Mouse (Mus musculus): Measurements from ENCODE around the gene Dok7.

The Dok7 gene

DNA sequence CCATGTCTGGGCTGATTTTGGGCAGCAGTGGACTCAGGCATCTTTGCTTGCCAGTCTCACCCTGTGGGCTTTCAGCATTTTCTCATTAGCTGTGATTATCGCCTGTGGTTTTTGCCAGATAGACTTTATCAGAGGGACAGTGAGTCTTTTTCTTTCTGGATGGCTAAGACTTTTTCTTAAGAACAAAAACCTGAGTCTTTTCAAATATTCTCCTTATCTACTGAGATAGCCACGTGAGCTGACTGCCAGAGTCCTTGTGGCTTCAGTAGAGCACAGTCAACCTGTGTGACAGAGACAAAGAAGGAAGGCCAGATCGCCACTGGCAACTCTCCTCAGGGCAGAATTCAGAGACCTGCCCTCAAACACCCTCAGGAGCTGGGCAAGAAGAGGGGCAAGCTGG is 61.1 kb downstream of the Dok7 start:
- DNase-seq (ENCODE audit: low spot score), result no peak

GRCm38 (mm10) chr5:35118418-35118817 is 61.9 kb downstream of the Dok7 start:
- DNase-seq (ENCODE audit: low spot score), result peak; percentile 27

DNA sequence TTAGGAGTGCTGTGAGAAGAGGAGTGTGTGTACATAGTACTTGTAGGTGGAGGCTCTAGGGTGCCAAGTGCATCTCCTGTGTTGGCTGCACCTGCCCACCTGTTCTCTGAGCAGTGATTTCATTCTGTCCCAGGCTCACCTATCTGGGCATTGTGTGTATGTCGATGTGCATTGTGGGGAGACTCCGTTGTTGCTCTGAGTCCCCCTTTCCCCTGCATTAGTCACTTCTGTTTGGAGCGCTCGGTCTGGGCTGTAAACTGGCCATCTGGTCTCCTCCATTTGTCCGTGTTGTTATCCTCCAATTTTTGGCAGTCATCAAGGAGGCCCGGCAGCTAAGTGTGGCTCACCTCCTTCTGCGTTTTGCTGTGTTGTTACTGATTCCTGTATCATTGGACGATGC is 63.5 kb downstream of the Dok7 start:
- no peak for DNase-seq (ENCODE audit: low spot score)

- no peak for DNase-seq (ENCODE audit: low spot score)
Measured at GRCm38 (mm10) chr5:35129208-35129607, 72.6 kb downstream of the Dok7 start.

DNA sequence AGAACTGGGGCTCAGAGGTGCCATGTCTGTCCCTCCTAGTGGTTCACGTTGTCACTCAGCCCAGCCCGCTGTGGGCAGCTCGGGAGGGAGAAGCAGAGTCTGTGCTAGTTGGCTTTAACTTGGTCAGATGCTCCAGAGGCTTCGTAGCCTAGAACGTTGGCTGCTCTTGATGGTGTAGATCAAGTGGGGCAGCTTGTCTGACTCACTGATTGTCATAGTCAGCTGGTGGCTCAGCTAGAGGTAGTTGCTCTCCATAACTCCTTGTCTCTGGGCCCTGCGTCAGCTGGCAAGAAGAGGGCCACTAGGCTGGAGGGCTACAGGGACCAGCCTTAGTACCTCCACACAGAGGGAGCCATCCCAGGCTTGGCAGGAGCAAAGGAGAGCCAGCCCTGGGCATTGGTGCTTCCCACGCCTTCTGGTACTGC is 73.2 kb downstream of the Dok7 start:
- no peak for DNase-seq (ENCODE audit: low spot score)

DNA sequence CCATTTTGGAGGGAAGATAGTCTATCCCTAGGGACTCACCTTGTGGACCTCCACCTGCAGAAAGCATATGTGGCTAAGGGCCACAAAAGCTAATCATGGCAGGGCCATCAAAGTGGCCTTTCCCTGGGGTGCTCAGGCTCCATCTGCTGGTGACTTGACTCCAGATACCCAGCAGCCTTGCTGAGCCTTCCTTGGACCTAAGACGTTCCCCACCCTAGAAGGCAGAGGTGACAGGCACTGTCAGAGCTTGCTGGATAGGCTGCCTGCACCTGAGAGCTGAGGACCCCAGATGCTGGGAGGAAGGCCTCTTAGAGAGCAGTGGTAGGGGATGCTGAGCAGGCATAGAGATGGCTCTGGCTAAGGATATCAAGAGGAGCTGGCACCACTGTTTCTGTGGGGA is 74.7 kb downstream of the Dok7 start:
- no peak for DNase-seq (ENCODE audit: low spot score)

DNA sequence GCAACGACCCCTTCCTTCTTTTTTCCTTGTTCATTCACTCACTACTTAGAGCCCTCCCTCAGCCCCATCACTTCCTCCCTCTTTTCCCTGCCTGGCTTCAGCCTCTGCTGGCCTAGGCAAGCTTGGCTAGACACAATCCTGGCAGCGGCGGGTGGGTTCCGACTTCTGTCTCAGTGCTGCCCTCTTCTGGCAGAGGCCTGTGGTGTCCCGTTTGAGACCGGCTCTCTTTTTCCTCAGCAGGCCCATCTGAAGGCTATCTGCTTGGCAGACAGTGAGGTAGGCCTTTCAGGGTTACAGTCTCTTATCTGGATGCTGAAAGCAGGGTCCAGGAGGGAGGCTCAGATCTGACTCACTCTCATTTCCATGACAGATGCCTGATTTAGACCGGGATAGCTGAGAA is 75.2 kb downstream of the Dok7 start:
- DNase-seq (ENCODE audit: low spot score), result peak; percentile 91

GRCm38 (mm10) chr5:35132278-35132980 is 75.9 kb downstream of the Dok7 start:
- no peak for DNase-seq (ENCODE audit: low spot score)

- DNase-seq (ENCODE audit: low spot score), result no peak
Measured at GRCm38 (mm10) chr5:35133468-35133867, 76.9 kb downstream of the Dok7 start.

DNA sequence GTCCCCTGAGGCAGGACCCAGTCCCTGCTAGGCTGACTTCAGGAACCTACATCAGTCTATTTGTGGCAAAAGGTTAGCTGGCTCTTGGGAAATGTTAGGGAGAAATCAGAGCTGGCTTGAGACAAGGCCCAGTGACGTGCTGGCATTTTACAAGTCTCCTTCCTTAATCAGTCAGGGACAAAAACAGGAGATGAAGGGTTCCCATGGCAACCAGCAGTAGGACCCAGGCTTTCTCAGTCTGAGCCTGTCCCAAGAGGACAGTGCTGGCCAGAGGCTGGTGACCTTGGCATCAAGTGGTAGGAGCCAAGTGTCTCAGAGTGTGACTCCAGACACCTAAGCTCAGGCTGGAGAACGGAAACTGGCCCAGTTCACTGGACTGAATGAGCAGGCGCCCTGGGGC is 77.7 kb downstream of the Dok7 start:
- DNase-seq (ENCODE audit: low spot score), result no peak

DNA sequence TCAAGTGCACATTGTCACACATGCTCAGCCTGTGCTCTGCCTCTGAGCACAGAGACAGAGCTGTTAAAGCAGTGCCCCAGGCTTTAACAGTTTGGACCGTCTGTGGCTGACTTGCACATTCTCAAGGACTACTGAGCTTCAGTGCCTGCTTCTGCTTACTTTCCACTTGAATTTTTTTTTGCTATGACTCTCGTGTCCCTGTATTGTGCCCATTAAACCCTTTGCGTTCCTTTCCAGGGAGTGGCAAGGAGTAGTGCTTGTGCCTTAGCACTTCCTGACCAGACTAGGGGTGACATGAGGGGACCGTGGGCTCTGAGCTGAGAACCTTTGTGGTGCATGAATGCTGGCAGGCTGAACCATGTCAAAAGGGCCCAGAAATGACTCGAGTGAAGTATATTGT is 79.3 kb downstream of the Dok7 start:
- no peak for DNase-seq (ENCODE audit: low spot score)
